In the genomic region with DNA sequence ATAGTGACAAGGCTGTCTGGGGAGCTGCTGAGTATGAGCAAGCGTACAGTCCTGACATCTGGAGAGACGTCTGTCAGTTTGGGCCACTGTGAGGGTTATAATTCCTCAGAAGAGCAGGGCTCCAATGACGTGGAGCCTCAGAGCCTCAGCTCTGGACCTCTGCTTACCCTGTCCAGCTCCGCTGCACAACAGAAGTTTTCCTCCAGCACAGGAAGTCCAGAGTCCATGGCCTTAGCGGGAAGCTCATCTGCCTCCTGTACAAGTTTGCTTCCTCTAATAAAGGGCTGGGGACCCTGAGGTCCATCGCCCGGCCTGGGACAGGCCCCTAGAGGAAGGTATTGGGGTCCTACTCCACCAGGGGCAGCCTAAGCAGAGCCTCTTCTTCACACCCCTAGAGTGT, we compare ENCODE assay signal across 14 mouse cellular contexts. TPM values are rescaled to one million over a fixed set of nuclear protein-coding genes. Genes with fewer than 3 reads are reported as not detected.
"Had no signal": no experiment of that assay in that cellular context is flagged by ENCODE, and none has a peak within 500 bp of the region (broad histone marks: within the 10 kb centered on the region; RNA-seq: fewer than 3 reads in every experiment).

No protein-coding gene starts in this region.

- DNase-seq: layer of hippocampus, adult 9-11 months; layer of hippocampus, postnatal 36 days; lung, embryonic 14.5 days; lung, postnatal 10 days; lung, postnatal 4 days; right cerebral cortex, postnatal 14 days; thymus, postnatal 4 days had no signal

- H3K36me3 ChIP-seq: limb, embryonic 15.5 days; midbrain, embryonic 10.5 days; midbrain, embryonic 15.5 days; neural tube, embryonic 13.5 days; stomach, embryonic 15.5 days had no signal

- H3K4me1 ChIP-seq: midbrain, embryonic 15.5 days; neural tube, embryonic 13.5 days; stomach, embryonic 15.5 days had no signal

- H3K4me2 ChIP-seq: hindbrain, embryonic 14.5 days; limb, embryonic 15.5 days; lung, embryonic 14.5 days; midbrain, embryonic 15.5 days; neural tube, embryonic 13.5 days; stomach, embryonic 15.5 days had no signal

- H3K27ac ChIP-seq: hindbrain, embryonic 14.5 days; limb, embryonic 15.5 days; midbrain, embryonic 15.5 days; neural tube, embryonic 13.5 days; stomach, embryonic 15.5 days had no signal

- H3K9me3 ChIP-seq: limb, embryonic 15.5 days; midbrain, embryonic 10.5 days; midbrain, embryonic 15.5 days; neural tube, embryonic 13.5 days; stomach, embryonic 15.5 days had no signal

- ATAC-seq: midbrain, embryonic 15.5 days had no signal

- H3K9ac ChIP-seq: hindbrain, embryonic 14.5 days; limb, embryonic 15.5 days; lung, embryonic 14.5 days; midbrain, embryonic 15.5 days; neural tube, embryonic 13.5 days; stomach, embryonic 15.5 days had no signal

- H3K4me3 ChIP-seq: limb, embryonic 15.5 days; midbrain, embryonic 10.5 days; midbrain, embryonic 15.5 days; neural tube, embryonic 13.5 days; stomach, embryonic 15.5 days had no signal

- H3K27me3 ChIP-seq: midbrain, embryonic 15.5 days; neural tube, embryonic 13.5 days had no signal

RNA-seq across cellular contexts. Expression of a gene that starts 41.8 kb away (rescaled TPM):
- total RNA-seq: megakaryocyte, adult 5-6 weeks had no signal
